Mouse (Mus musculus): ENCODE measurements around the gene Tnfrsf26.

Gene Tnfrsf26

DNA sequence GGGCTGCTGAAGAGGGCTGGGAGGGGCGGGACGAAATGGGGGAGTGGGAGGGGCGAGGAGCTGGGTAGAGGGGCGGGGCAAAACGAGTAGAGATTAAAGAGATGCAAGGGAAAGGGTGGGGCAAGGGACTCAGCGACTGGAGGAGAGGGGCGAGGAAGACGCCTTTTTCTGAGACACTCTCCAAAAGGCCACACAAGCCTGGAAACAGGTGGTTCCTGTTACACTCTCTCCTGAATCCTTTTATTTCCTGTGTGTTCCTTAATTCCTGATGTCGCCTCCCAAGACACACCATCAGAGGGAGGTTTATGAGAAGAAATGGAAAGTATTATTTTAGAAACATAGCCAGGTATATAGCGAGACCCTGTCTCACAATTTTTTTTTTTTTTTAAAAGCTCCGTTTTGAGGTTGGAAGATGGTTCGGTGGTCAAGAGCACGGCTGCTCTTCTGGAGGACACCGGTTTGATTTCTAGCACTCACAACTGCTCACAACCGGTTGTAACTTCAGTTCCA lies 28.2 kb downstream of the Tnfrsf26 start:
- no peak for DNase-seq (ENCODE audit: low read depth, low spot score)

DNA sequence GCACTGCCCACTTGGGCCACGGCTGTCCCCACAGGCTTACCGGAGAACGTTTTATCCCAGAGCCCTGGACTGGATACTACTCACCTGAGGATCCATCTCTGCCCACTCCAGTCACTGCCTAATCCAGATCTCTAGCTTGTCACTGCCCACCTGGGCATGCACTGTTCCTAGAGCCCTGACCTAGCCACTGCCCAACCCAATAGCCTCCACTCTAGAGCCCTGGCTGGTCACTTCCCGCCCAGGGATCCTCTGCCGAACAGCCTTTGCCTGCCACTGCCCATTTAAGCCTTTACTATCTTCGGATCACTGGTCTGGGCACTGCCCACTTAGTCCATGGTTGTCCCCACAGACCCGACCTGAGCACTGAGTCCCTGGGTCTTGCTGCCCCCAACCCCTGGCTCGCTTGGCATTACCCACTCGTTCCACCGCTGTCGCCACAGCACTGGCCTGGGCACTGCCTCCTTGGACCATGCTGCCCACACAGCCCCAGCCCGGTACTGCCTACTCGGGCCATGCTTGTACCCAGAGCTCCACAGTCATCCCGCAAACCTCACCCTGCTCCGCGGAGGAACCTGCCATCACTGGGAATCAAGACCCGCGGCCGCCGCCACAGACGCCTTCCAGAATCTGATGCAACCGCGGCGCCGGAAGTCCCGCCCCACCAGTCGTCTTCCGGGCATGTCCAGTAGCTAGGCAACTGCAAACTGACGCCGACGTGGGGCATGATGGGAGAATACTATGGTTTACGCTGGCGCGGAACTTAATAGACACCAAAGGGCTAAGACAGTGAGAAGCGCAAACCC lies 28.9 kb downstream of the Tnfrsf26 start, which contains the start of gene Cars:
TSS of gene Cars (minus strand) at position 663 of the 803 bp plus-strand sequence.
- peak; percentile 92 for DNase-seq (ENCODE audit: low read depth, low spot score)

DNA sequence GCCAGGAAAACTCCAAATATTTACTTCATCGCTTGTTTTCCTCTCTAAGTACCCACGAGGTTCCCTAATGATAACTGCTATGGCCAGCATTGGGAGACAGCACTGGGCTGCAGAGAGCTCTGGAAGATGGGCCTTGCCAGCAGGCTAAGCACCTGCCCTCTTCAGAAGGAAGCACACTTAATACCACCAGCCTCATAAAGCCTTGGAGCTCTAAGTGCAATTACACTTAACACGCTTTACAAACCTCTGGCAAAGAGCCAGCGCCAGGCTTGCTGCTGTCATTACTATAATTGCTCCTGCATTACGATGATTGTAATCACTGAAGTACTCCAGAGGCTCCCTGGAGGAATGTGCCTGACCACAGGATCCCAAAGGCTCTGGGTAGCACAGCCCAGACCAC lies 33.7 kb downstream of the Tnfrsf26 start:
- no peak for DNase-seq (ENCODE audit: low read depth, low spot score)

DNA sequence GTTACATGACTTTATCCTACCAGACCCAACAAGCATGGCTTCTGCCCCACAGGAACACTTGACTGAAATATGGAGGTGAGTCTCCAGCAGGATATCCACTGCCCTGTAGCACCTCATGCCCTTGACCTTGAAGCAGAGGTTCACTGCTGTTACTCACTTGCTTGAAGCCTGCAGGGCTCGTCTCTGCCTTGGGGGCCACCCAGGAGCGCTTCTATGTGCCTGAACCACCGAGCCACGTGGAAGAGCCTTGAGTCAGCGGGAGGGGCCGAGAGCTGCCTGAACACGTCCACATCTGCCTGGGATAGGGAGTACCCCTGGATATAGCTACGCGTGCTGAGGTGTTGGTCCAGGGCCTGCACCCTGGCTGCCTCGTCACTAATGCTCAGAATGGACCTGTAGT lies 36.3 kb downstream of the Tnfrsf26 start:
- no peak for DNase-seq (ENCODE audit: low read depth, low spot score)

DNA sequence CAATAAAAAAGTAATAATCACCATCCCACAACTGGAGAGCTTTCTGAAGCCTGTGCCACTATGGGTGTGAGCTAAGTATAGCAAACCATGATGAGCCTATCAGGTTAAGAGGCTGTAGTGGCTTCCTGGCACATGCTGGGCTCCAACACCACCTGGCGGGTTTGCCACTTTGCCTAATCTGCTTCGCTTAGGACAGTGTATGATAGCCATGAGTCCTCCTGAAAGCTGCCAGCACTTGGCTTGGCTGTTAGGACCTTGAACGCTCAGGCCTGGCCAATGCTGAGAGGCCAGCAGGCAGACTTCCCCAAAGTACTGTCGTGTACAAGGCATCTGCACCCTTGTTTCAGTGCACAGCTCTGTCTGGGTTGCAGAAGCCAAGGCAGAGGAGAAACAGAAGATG lies 40.5 kb downstream of the Tnfrsf26 start:
- DNase-seq (ENCODE audit: low read depth, low spot score), result no peak

DNA sequence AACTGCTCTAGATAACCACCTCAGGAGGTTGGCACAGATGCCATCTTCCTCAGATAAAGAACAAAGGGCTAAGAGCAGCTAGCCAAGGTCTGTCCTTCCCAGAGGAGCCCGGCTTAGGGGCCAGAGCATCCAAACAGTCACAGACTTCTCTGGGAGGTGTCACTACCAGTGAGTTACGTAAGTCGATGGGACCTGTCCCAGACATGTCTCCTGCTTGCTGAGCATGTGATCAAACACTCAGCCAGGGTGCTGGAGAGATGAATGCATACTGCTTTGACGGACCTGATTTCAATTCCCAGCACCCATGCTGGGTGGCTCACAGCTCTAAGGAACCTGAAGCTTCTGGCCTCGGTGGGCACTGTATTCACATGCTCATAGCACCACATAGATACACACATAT lies 40.9 kb downstream of the Tnfrsf26 start:
- DNase-seq (ENCODE audit: low read depth, low spot score), result no peak

DNA sequence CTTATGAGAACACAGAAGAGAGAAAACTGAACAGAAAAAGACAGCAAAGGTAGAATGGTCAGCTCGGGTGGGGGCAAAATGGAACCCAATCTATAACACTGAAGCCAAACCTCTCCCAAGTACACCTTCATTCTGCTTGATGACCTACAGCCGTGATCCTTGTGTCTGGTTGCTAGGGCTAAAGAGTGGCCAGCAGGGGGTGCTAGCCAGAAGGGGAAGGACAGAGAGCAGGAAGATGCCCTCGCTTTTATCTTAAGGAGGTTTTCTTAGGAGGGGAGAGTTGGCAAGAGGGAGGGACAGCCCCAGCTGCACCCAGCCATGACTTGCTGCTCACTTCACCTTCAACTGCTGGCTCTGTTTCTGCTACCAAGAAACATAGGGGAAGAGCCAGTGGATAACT lies 44.6 kb downstream of the Tnfrsf26 start:
- no peak for DNase-seq (ENCODE audit: low read depth, low spot score)

DNA sequence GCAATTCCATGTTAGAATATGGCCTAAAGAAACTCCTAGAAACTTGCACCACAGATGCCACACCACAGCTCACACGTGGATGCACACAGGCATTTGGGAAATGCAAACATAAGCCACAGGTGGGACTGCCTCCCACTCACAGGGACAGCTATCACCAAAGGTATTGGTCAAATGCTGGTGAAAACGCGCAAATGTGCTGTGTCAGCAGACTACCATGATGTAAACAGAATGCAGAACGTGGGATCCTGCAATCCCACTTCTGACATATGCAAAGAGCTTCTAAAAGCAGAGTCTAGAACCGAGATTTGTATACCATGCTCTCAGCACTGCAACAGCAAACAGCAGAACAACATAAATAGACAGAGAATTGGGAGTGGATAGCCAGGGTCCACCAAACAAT lies 45.5 kb downstream of the Tnfrsf26 start:
- DNase-seq (ENCODE audit: low read depth, low spot score), result no peak

DNA sequence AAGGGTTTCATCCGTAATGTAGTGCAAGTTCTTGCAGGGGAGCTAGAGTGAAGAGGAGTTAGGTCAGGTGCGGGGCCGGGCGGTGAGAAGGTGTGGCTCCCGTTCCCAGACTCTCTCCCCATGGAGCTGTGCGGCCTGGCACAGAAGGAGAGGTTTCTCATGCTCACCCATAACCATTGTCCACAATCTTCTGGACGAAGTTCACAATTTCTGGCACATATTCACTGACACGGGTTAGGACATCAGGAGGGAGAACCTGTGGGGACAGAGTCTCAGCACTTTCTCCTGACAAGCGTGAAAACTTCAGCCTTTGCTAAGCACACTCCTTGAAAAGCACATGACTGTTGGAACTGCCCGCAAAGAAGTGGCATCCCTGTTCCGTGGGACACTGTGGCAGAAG lies 52.8 kb downstream of the Tnfrsf26 start:
- DNase-seq (ENCODE audit: low read depth, low spot score), result no peak

DNA sequence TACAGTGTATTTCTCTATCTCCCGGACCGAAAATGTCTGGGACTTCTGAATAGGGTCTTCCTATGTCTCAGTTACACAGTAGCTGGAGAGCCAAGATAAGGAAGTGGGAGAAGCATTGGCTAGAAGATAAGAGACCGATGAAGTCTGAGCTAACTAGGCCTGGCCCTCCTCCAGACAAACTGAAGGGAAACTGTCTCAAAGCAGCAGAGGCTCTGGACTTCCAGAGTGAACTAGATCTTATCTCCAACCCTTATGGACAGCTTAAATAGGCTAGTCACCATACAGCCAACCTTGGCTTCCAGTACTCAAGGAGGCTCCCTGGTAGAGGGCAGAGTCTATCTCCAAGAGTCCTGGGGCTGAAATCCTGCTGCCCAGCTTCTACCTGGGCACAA lies 62.9 kb downstream of the Tnfrsf26 start:
- no peak for DNase-seq (ENCODE audit: low read depth, low spot score)

DNA sequence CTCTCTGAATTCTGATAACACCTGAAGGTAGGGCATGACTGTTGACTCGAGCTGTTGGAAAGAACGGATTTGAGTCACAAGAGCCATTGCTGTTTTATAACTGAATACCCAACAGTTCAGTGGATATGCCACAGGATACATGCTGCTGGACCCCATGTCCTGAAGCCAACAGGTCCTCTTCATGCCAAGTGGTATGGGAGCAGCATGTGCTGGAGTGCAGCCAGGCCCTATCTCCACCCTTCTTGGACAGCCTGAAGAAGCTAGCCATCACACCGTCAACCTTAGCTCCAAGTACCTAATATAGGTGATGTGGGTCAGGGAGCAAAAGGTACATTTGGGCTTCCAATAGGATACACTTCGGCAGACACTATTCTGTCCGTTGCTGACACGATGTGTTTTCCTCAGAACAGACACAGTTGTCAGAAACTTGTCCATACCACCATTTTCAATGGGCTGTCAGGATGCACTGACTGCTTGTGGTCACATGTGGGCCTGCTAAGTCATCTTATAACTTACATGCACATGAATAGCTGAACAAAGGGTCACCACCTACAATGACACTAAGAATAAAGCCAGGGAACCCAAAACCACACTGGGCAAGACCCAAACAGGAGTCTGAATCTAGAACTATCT lies 63.4 kb downstream of the Tnfrsf26 start:
- DNase-seq (ENCODE audit: low read depth, low spot score), result no peak

DNA sequence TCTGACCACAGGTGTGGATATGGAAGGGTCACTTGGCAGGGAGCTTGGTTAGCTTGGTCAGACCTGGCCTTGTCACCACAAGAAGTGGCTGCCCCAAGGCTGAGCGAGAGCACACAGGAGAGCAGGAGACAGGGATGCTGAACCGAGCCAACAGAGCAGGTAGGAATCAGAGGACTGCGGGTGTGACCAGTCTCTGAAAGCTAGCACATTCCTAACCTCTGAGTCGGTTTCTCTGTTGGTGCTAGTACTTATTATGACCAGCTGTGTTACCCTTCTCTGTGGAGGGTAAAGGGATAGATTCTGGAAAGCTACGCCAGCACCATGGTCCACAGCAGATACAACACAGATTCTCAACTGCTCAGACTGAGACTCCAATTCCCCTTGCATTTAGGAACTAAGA lies 64.7 kb downstream of the Tnfrsf26 start:
- DNase-seq (ENCODE audit: low read depth, low spot score), result no peak

Measured in telencephalon, adult 2 months (tissue).